Mouse (Mus musculus): ENCODE measurements around the gene Tgoln1.

The Tgoln1 gene

GRCm38 (mm10) chr6:72593914-72594313, 22.9 kb downstream of the Tgoln1 start:
- DNase-seq (ENCODE audit: low read depth, low spot score), result no peak

GRCm38 (mm10) chr6:72593011-72593803, 23.6 kb downstream of the Tgoln1 start:
- no peak for DNase-seq (ENCODE audit: low read depth, low spot score)

GRCm38 (mm10) chr6:72590111-72590510, 26.7 kb downstream of the Tgoln1 start:
- no peak for DNase-seq (ENCODE audit: low read depth, low spot score)

GRCm38 (mm10) chr6:72588307-72588706, 28.5 kb downstream of the Tgoln1 start:
- no peak for DNase-seq (ENCODE audit: low read depth, low spot score)

- no peak for DNase-seq (ENCODE audit: low read depth, low spot score)
Observed at GRCm38 (mm10) chr6:72586701-72587100, 30.1 kb downstream of the Tgoln1 start.

- no peak for DNase-seq (ENCODE audit: low read depth, low spot score)
Observed at GRCm38 (mm10) chr6:72584154-72584553, 32.6 kb downstream of the Tgoln1 start.

- no peak for DNase-seq (ENCODE audit: low read depth, low spot score)
Observed at GRCm38 (mm10) chr6:72583211-72583839, 33.5 kb downstream of the Tgoln1 start.

- DNase-seq (ENCODE audit: low read depth, low spot score), result no peak
Observed at GRCm38 (mm10) chr6:72581625-72582382, 35.0 kb downstream of the Tgoln1 start.

- no peak for DNase-seq (ENCODE audit: low read depth, low spot score)
Observed at GRCm38 (mm10) chr6:72576041-72576440, 40.8 kb downstream of the Tgoln1 start.

GRCm38 (mm10) chr6:72571826-72572225, 45.0 kb downstream of the Tgoln1 start:
- DNase-seq (ENCODE audit: low read depth, low spot score), result no peak

GRCm38 (mm10) chr6:72570644-72571397, 46.0 kb downstream of the Tgoln1 start:
- DNase-seq (ENCODE audit: low read depth, low spot score), result no peak

GRCm38 (mm10) chr6:72568736-72569135, 48.1 kb downstream of the Tgoln1 start:
- DNase-seq (ENCODE audit: low read depth, low spot score), result no peak

- no peak for DNase-seq (ENCODE audit: low read depth, low spot score)
Observed at GRCm38 (mm10) chr6:72567508-72567907, 49.3 kb downstream of the Tgoln1 start.

GRCm38 (mm10) chr6:72566044-72566443, 50.8 kb downstream of the Tgoln1 start:
- DNase-seq (ENCODE audit: low read depth, low spot score), result peak; percentile 73

- DNase-seq (ENCODE audit: low read depth, low spot score), result no peak
Observed at GRCm38 (mm10) chr6:72565506-72565905, 51.3 kb downstream of the Tgoln1 start.

- DNase-seq (ENCODE audit: low read depth, low spot score), result no peak
Observed at GRCm38 (mm10) chr6:72562894-72563293, 53.9 kb downstream of the Tgoln1 start.

GRCm38 (mm10) chr6:72562486-72562885, 54.3 kb downstream of the Tgoln1 start:
- DNase-seq (ENCODE audit: low read depth, low spot score), result no peak

- no peak for DNase-seq (ENCODE audit: low read depth, low spot score)
Observed at GRCm38 (mm10) chr6:72560801-72561200, 56.0 kb downstream of the Tgoln1 start.

All from WW6 (cell line).